Mouse (Mus musculus): Measurements from ENCODE around the gene Tnfrsf12a. TPM values are rescaled to one million over a fixed set of nuclear protein-coding genes. Genes with fewer than 3 reads are reported as not detected.

Tnfrsf12a gene
- polyA plus RNA-seq, 1 experiment from 2014 or later = 116 TPM

DNA sequence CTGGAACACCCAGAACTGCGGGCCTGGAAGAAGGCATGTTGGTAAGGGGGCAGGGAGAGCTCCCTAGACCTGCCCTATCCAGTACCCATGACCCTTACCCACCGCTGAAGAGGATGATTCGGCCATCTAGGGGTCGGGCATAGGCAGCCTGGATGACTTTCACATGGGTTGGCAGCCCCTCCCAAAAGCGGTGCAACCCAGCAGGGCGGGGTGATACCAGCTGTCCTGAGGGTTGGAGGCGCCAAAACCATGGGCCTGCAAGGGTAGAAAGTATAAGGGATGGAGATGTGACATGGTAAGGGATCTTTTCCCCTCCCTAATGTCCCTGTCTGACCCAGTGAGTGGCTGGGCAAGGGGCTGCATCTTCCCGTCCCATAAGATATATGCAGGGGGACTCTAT is 46.0 kb downstream of the Tnfrsf12a start:
- Histone ChIP-seq H3K9ac (no peak overlapping the region), H3K4me2 (no peak overlapping the region), H3K4me3 (no peak overlapping the region), H3K27ac (no peak overlapping the region), H3K36me3 (no peaks in the 10 kb centered on the region), H3K4me1 (replicated peaks) (peaks cover 4% of the 10 kb centered on the region), H3K9me3 (replicated peaks) (no peaks in the 10 kb centered on the region), H3K27me3 (peaks cover 16% of the 10 kb centered on the region)
- 67% methylated on average over 8 of the region's 8 CpGs for WGBS
- no peak for ATAC-seq (replicated peaks; ENCODE audit: insufficient number of reproducible peaks, insufficient read depth, low FRiP score, low read depth)

GRCm38 (mm10) chr17:23630195-23631020 is 46.9 kb downstream of the Tnfrsf12a start:
- 13% methylated on average over 22 of the region's 22 CpGs for WGBS
- Histone ChIP-seq H3K27me3 (peaks cover 14% of the 10 kb centered on the region), H3K9ac (0 out of 2 replicates have a peak overlapping the region, but pooled peaks have one; percentile 31), H3K27ac (no peak overlapping the region), H3K36me3 (no peaks in the 10 kb centered on the region), H3K4me2 (peak overlapping the region; percentile 64), H3K4me3 (peak overlapping the region; percentile 29), H3K9me3 (replicated peaks) (no peaks in the 10 kb centered on the region), H3K4me1 (replicated peaks) (peaks cover 4% of the 10 kb centered on the region)
- peak; percentile 74 for ATAC-seq (replicated peaks; ENCODE audit: insufficient number of reproducible peaks, insufficient read depth, low FRiP score, low read depth)

DNA sequence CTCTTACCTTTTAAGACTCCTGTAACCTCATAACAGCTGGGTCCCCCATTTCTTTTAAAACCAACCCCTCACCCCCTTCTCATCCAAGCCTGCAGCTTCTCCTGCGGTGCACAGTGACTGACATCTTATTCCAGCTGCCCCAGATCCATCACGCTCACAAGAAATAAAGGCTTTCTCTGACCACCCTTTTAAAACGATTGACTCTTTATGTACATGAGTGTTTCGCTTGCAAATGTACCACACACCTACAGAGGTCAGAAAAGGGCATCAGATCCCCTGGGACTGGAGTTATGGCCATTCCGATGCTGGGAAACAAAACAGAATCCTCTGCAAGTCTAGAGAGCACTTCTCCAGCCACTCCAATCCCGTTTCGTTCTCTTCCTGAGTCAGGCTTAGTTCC is 49.5 kb downstream of the Tnfrsf12a start:
- no peaks in the 10 kb centered on the region for H3K36me3 ChIP-seq
- H3K4me3 ChIP-seq = no peak overlapping the region
- WGBS = 31% methylated on average over 7 of the region's 7 CpGs
- no peak for ATAC-seq (replicated peaks; ENCODE audit: insufficient number of reproducible peaks, insufficient read depth, low FRiP score, low read depth)
- H3K9ac ChIP-seq = no peak overlapping the region
- no peak overlapping the region for H3K4me2 ChIP-seq
- H3K27ac ChIP-seq = no peak overlapping the region
- no peaks in the 10 kb centered on the region for H3K9me3 ChIP-seq (replicated peaks)
- H3K4me1 ChIP-seq (replicated peaks) = peaks cover 4% of the 10 kb centered on the region
- H3K27me3 ChIP-seq = peaks cover 16% of the 10 kb centered on the region

Other genes with a start within 250 kb of the Tnfrsf12a start
- gene Vmn2r117, start 197.8 kb downstream of the Tnfrsf12a start, polyA plus RNA-seq (2015; fragmentation: Nextera tagmentation; extraction: Ambion mirVana) = not detected in 2 replicates
- gene Zfp213, start 113.2 kb downstream of the Tnfrsf12a start, polyA plus RNA-seq (2015; fragmentation: Nextera tagmentation; extraction: Ambion mirVana) = 10.9 and 14.4 TPM in 2 replicates
- 6.7 and 8.3 TPM in 2 replicates for gene Zfp13, start 78.0 kb downstream of the Tnfrsf12a start, polyA plus RNA-seq (2015; fragmentation: Nextera tagmentation; extraction: Ambion mirVana)
- 0.06 TPM in 1 of 2 replicates, not detected in the other for gene Zscan10, start 76.6 kb downstream of the Tnfrsf12a start, polyA plus RNA-seq (2015; fragmentation: Nextera tagmentation; extraction: Ambion mirVana)
- 0.38 and 0.48 TPM in 2 replicates for gene Mmp25, start 32.2 kb downstream of the Tnfrsf12a start, polyA plus RNA-seq (2015; fragmentation: Nextera tagmentation; extraction: Ambion mirVana)
- gene Bicdl2, start 17.0 kb downstream of the Tnfrsf12a start, polyA plus RNA-seq (2015; fragmentation: Nextera tagmentation; extraction: Ambion mirVana) = 0.35 and 0.39 TPM in 2 replicates
- 226 and 282 TPM in 2 replicates for gene Hcfc1r1, start 3.9 kb downstream of the Tnfrsf12a start, polyA plus RNA-seq (2015; fragmentation: Nextera tagmentation; extraction: Ambion mirVana)
- gene Thoc6, start 3.6 kb downstream of the Tnfrsf12a start, polyA plus RNA-seq (2015; fragmentation: Nextera tagmentation; extraction: Ambion mirVana) = 29.4 and 36.8 TPM in 2 replicates
- gene Cldn6, start 1.8 kb upstream of the Tnfrsf12a start, polyA plus RNA-seq (2015; fragmentation: Nextera tagmentation; extraction: Ambion mirVana) = 4.5 and 12.9 TPM in 2 replicates
- gene Cldn9, start 6.6 kb upstream of the Tnfrsf12a start, polyA plus RNA-seq (2015; fragmentation: Nextera tagmentation; extraction: Ambion mirVana) = 0.09 and 0.68 TPM in 2 replicates
- gene 1520401A03Rik, start 45.3 kb upstream of the Tnfrsf12a start, polyA plus RNA-seq (2015; fragmentation: Nextera tagmentation; extraction: Ambion mirVana) = not detected in 2 replicates
- gene Pkmyt1, start 48.9 kb upstream of the Tnfrsf12a start, polyA plus RNA-seq (2015; fragmentation: Nextera tagmentation; extraction: Ambion mirVana) = 22.4 and 37.6 TPM in 2 replicates
- gene Paqr4, start 63.4 kb upstream of the Tnfrsf12a start, polyA plus RNA-seq (2015; fragmentation: Nextera tagmentation; extraction: Ambion mirVana) = 13.5 and 18.7 TPM in 2 replicates
- gene Kremen2, start 68.4 kb upstream of the Tnfrsf12a start, polyA plus RNA-seq (2015; fragmentation: Nextera tagmentation; extraction: Ambion mirVana) = 0.28 and 3.3 TPM in 2 replicates
- 36.5 and 47.5 TPM in 2 replicates for gene Flywch1, start 94.1 kb upstream of the Tnfrsf12a start, polyA plus RNA-seq (2015; fragmentation: Nextera tagmentation; extraction: Ambion mirVana)
- 4.8 and 9.1 TPM in 2 replicates for gene Flywch2, start 108.6 kb upstream of the Tnfrsf12a start, polyA plus RNA-seq (2015; fragmentation: Nextera tagmentation; extraction: Ambion mirVana)
- 315 and 320 TPM in 2 replicates for gene Srrm2, start 113.1 kb upstream of the Tnfrsf12a start, polyA plus RNA-seq (2015; fragmentation: Nextera tagmentation; extraction: Ambion mirVana)
- gene Elob, start 151.7 kb upstream of the Tnfrsf12a start, polyA plus RNA-seq (2015; fragmentation: Nextera tagmentation; extraction: Ambion mirVana) = 782 and 921 TPM in 2 replicates
- 0.13 TPM in 1 of 2 replicates, not detected in the other for gene Prss33, start 158.6 kb upstream of the Tnfrsf12a start, polyA plus RNA-seq (2015; fragmentation: Nextera tagmentation; extraction: Ambion mirVana)
- gene Prss32, start 166.4 kb upstream of the Tnfrsf12a start, polyA plus RNA-seq (2015; fragmentation: Nextera tagmentation; extraction: Ambion mirVana) = not detected in 2 replicates
- 0.06 and 0.33 TPM in 2 replicates for gene Prss41, start 166.7 kb upstream of the Tnfrsf12a start, polyA plus RNA-seq (2015; fragmentation: Nextera tagmentation; extraction: Ambion mirVana)
- gene Prss21, start 190.6 kb upstream of the Tnfrsf12a start, polyA plus RNA-seq (2015; fragmentation: Nextera tagmentation; extraction: Ambion mirVana) = not detected in 2 replicates
- gene Dcpp1, start 203.4 kb upstream of the Tnfrsf12a start, polyA plus RNA-seq (2015; fragmentation: Nextera tagmentation; extraction: Ambion mirVana) = not detected in 2 replicates
- gene Dcpp2, start 203.4 kb upstream of the Tnfrsf12a start, polyA plus RNA-seq (2015; fragmentation: Nextera tagmentation; extraction: Ambion mirVana) = not detected in 2 replicates
- not detected in 2 replicates for gene Dcpp3, start 240.0 kb upstream of the Tnfrsf12a start, polyA plus RNA-seq (2015; fragmentation: Nextera tagmentation; extraction: Ambion mirVana)

All from heart, embryonic 15.5 days (tissue).